Mouse (Mus musculus) G1E (cell line): ENCODE data around the gene Flrt1. TPM values are rescaled to one million over a fixed set of nuclear protein-coding genes. Genes with fewer than 3 reads are reported as not detected.

Experiments
- ATAC-seq: 2 replicates; pipeline ENCODE4 v1.8.0; 2016; ENCODE audit warnings: mild to moderate bottlenecking; ENCODE audit not compliant: insufficient number of reproducible peaks, poor library complexity, low FRiP score, severe bottlenecking; ENCODE audit errors: extremely low read depth
- DNase-seq: peaks from one replicate; pipeline ENCODE4 v3.0.0; 2012; ENCODE audit warnings: low spot score
- H3K27me3 ChIP-seq: 2 replicates; pipeline ENCODE4 v1.6.1; 2012; ENCODE audit warnings: mild to moderate bottlenecking, low read length, inconsistent platforms; ENCODE audit not compliant: insufficient read depth
- H3K36me3 ChIP-seq: replicated peaks from 2 replicates; pipeline ENCODE3; 2012; ENCODE audit warnings: mild to moderate bottlenecking, inconsistent platforms
- H3K4me1 ChIP-seq: 2 replicates; pipeline ENCODE4 v1.6.1; 2012; ENCODE audit warnings: low read depth, low read length, inconsistent platforms, mixed read lengths; ENCODE audit not compliant: insufficient read depth
- H3K4me3 ChIP-seq: 2 replicates; pipeline ENCODE4 v1.5.1; 2012; ENCODE audit warnings: low read depth, mild to moderate bottlenecking, inconsistent platforms, low read length, moderate library complexity, mixed read lengths
- H3K9me3 ChIP-seq: replicated peaks from 2 replicates; pipeline ENCODE4 v1.6.1; 2012; ENCODE audit warnings: inconsistent platforms
- CTCF ChIP-seq: IDR thresholded peaks from 2 replicates; pipeline ENCODE4 v1.5.1; 2012; ENCODE audit warnings: low read depth, low read length, inconsistent platforms, mixed read lengths
- GATA1 ChIP-seq: IDR thresholded peaks from 2 replicates; pipeline ENCODE4 v1.6.1; 2012; ENCODE audit warnings: borderline replicate concordance, low read length, inconsistent platforms, mixed read lengths
- GATA2 ChIP-seq: IDR thresholded peaks from 2 replicates; pipeline ENCODE4 v1.6.1; 2012; ENCODE audit warnings: low read depth, low read length, inconsistent platforms, borderline replicate concordance
- POLR2AphosphoS5 ChIP-seq: IDR thresholded peaks from 2 replicates; pipeline ENCODE4 v1.6.1; 2012; ENCODE audit warnings: low read depth, low read length, inconsistent platforms; ENCODE audit not compliant: insufficient replicate concordance
- TAL1 ChIP-seq: conservative IDR thresholded peaks from 2 replicates; pipeline ENCODE4 v1.6.1; 2012; ENCODE audit warnings: low read depth, low read length, inconsistent platforms, mixed read lengths
- polyA plus RNA-seq: library from polyadenylated mRNA; stranded (reverse); fragments of >175 nt; gene quantifications from 2 replicates; pipeline ENCODE4 v1.2.3, GENCODE M21; 2012
- total RNA-seq, 2 experiments: library from RNA; stranded (forward) in 1 of 2; stranded (reverse) in 1 of 2; fragments of 200-1000 nt in 1 of 2; fragments of >200 nt in 1 of 2; fragmentation: Nextera tagmentation in 1 of 2; gene quantifications; 2 replicates each; pipeline ENCODE4 v1.2.3; 2014 to 2017

Gene Flrt1
- total and polyA plus RNA-seq, 3 experiments = 0.05 TPM; not detected in 2

DNA sequence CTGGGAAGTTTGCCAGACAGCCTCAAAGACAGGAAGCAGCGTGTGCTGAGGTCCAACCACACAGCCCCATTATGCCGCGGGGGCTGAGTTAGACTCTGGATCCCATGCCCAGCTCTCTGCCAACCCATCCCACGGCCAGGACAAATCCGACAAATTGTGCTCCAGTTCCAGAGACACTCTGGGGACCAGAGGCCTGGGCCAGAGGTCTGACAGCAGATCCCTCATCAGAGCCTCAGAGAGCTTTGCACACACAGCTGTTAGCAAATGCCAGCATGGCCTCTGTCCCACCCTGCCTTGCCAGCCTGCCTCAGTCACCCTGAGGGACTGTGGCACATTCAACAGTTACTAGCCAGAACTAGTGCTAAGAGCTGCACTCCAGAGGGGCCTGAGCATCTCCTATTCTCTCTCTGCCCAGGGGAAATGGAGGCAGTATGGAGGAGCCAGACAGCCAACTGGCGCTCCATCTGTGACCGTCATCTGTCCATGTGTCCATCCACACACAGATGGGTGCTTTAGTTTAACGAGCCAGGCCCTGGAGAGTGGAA lies 43.1 kb upstream of the Flrt1 start:
- peaks cover 3% of the 10 kb centered on the region; the same call in 1 of the 2 replicates for H3K4me1 ChIP-seq
- H3K27me3 ChIP-seq = peaks cover 36% of the 10 kb centered on the region
- no peaks in the 10 kb centered on the region for H3K36me3 ChIP-seq
- no peak for TF ChIP-seq GATA2
- TF ChIP-seq POLR2AphosphoS5 = no peak
- TF ChIP-seq TAL1 = no peak
- TF ChIP-seq CTCF = no peak
- TF ChIP-seq GATA1 = no peak
- no peak for ATAC-seq
- no peaks in the 10 kb centered on the region for H3K9me3 ChIP-seq
- H3K4me3 ChIP-seq = no peak overlapping the region
- no peak for DNase-seq

- TF ChIP-seq POLR2AphosphoS5 = no peak
- no peak for TF ChIP-seq TAL1
- TF ChIP-seq GATA2 = no peak
- TF ChIP-seq CTCF = no peak
- no peak for TF ChIP-seq GATA1
- no peaks in the 10 kb centered on the region for H3K9me3 ChIP-seq
- H3K4me3 ChIP-seq = no peak overlapping the region
- peaks cover 40% of the 10 kb centered on the region for H3K27me3 ChIP-seq
- H3K36me3 ChIP-seq = no peaks in the 10 kb centered on the region
- DNase-seq = no peak
- no peak for ATAC-seq
- peaks cover 3% of the 10 kb centered on the region; the same call in 1 of the 2 replicates for H3K4me1 ChIP-seq
Measured at GRCm38 (mm10) chr19:7148096-7148495, 42.6 kb upstream of the Flrt1 start.

GRCm38 (mm10) chr19:7146376-7146775 lies 40.8 kb upstream of the Flrt1 start:
- no peaks in the 10 kb centered on the region for H3K9me3 ChIP-seq
- peaks cover 3% of the 10 kb centered on the region; the same call in 1 of the 2 replicates for H3K4me1 ChIP-seq
- no peak for DNase-seq
- no peaks in the 10 kb centered on the region for H3K36me3 ChIP-seq
- no peak for ATAC-seq
- no peak overlapping the region for H3K4me3 ChIP-seq
- TF ChIP-seq CTCF = no peak
- no peak for TF ChIP-seq GATA1
- TF ChIP-seq TAL1 = no peak
- no peak for TF ChIP-seq GATA2
- no peak for TF ChIP-seq POLR2AphosphoS5
- H3K27me3 ChIP-seq = peaks cover 40% of the 10 kb centered on the region

GRCm38 (mm10) chr19:7144458-7144857 lies 38.9 kb upstream of the Flrt1 start:
- Histone ChIP-seq H3K27me3 (peaks cover 40% of the 10 kb centered on the region), H3K4me1 (peaks cover 3% of the 10 kb centered on the region; the same call in 1 of the 2 replicates), H3K9me3 (no peaks in the 10 kb centered on the region), H3K4me3 (no peak overlapping the region), H3K36me3 (no peaks in the 10 kb centered on the region)
- TF ChIP-seq TAL1 (no peak), GATA2 (no peak), POLR2AphosphoS5 (no peak), CTCF (no peak)
- DNase-seq = no peak
- no peak for ATAC-seq

DNA sequence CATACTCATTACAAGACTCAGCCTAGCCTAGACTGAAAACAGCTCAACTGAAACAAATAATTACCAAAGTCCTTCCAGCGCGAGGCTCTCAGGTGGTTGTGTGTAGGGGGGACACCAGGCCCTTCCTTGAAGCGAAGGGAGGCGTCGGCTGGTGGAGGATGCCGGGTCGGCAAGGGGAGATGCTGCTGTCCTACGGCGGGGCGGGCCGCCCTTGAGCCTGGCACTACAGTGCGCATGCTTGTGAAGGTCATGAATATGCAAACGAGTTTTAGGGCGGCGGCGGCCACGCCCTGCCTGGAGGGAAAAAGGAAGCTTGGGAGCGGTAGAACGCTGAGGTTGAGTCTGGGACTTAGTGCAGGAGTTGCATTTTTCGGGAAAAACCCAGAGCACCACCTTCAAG lies 38.3 kb upstream of the Flrt1 start:
- ATAC-seq (no peak), DNase-seq (no peak)
- Histone ChIP-seq H3K27me3 (peaks cover 37% of the 10 kb centered on the region), H3K4me3 (no peak overlapping the region; the same call in 1 of the 2 replicates), H3K9me3 (no peaks in the 10 kb centered on the region), H3K4me1 (peaks cover 3% of the 10 kb centered on the region; the same call in 1 of the 2 replicates), H3K36me3 (no peaks in the 10 kb centered on the region)
- no peak for TF ChIP-seq TAL1
- TF ChIP-seq GATA2 = no peak
- TF ChIP-seq POLR2AphosphoS5 = no peak
- TF ChIP-seq GATA1 = no peak
- no peak for TF ChIP-seq CTCF

DNA sequence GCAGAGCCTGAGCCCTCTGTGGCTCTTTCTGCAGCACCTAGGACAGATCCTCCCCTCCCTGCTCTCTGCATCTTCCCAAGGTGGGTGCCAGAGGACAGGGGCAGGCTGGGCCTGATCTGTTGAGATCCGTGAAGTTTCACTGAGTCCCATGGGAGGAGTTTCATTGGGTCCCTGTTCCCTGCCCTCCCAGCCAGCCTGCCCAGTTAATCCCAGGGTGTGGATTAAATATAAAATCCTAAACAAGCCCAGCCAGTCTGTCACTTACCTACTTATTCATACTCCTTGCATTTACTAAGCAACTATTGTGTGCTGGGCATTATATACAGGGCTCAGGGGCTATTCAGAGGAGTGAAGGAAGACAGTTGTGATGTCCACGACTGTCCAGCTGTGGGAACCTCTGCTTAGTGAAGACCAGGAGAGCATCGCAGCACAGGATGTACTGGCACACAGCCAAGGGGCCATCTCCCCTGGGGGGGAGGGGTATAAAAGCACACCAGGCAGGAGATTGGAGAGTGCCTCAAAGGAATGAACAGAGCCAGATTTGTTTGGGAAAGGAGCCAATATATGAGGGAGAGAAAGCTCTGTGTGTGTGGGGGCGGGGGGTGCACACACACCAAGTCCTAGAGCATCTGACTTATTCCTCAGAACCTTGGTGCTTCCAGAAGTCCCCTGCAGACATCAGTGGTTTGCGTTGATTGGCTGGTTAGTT lies 36.8 kb upstream of the Flrt1 start:
- Histone ChIP-seq H3K36me3 (no peaks in the 10 kb centered on the region), H3K27me3 (peaks cover 34% of the 10 kb centered on the region), H3K4me3 (no peak overlapping the region), H3K9me3 (no peaks in the 10 kb centered on the region), H3K4me1 (peaks cover 3% of the 10 kb centered on the region; the same call in 1 of the 2 replicates)
- TF ChIP-seq POLR2AphosphoS5 = no peak
- no peak for TF ChIP-seq GATA2
- TF ChIP-seq CTCF = no peak
- no peak for TF ChIP-seq GATA1
- TF ChIP-seq TAL1 = no peak
- ATAC-seq = no peak
- DNase-seq = no peak
